Mouse (Mus musculus) ES-CJ7 (cell line): Measurements from ENCODE around the gene Gm20662.

Experiments
- DNase-seq: peaks from one replicate; pipeline ENCODE4 v3.0.0; 2011; ENCODE audit warnings: low read depth, low spot score

The Gm20662 gene

GRCm38 (mm10) chr9:107996049-107996448 is at the start of gene Gm20662:
TSS of gene Gm20662 (plus strand) at chr9:107996349.
- DNase-seq, result no peak

GRCm38 (mm10) chr9:107947241-107948194 is 48.6 kb upstream of the Gm20662 start:
- DNase-seq, result no peak

GRCm38 (mm10) chr9:107949184-107949921 is 46.8 kb upstream of the Gm20662 start:
- no peak for DNase-seq

- DNase-seq, result no peak
Measured at GRCm38 (mm10) chr9:107949922-107950235, 46.3 kb upstream of the Gm20662 start, which contains the start of gene Traip. TSS of gene Traip (plus strand) at chr9:107950136.

- peak; percentile 92 for DNase-seq
Measured at GRCm38 (mm10) chr9:107950460-107951355, 45.4 kb upstream of the Gm20662 start.

GRCm38 (mm10) chr9:107955613-107956289 is 40.4 kb upstream of the Gm20662 start:
- DNase-seq, result no peak

- DNase-seq, result peak; percentile 82
Measured at GRCm38 (mm10) chr9:107957141-107957540, 39.0 kb upstream of the Gm20662 start.

- no peak for DNase-seq
Measured at GRCm38 (mm10) chr9:107959896-107960295, 36.3 kb upstream of the Gm20662 start.

- peak; percentile 62 for DNase-seq
Measured at GRCm38 (mm10) chr9:107960928-107961327, 35.2 kb upstream of the Gm20662 start.

- peak; percentile 92 for DNase-seq
Measured at GRCm38 (mm10) chr9:107961351-107961762, 34.8 kb upstream of the Gm20662 start.

GRCm38 (mm10) chr9:107961881-107962280 is 34.3 kb upstream of the Gm20662 start:
- DNase-seq, result peak; percentile 82

- no peak for DNase-seq
Measured at GRCm38 (mm10) chr9:107962916-107963315, 33.2 kb upstream of the Gm20662 start.

GRCm38 (mm10) chr9:107963700-107964099 is 32.4 kb upstream of the Gm20662 start:
- DNase-seq, result peak; percentile 76

- no peak for DNase-seq
Measured at GRCm38 (mm10) chr9:107964681-107965080, 31.5 kb upstream of the Gm20662 start.

- no peak for DNase-seq
Measured at GRCm38 (mm10) chr9:107966676-107967075, 29.5 kb upstream of the Gm20662 start.

GRCm38 (mm10) chr9:107967437-107967836 is 28.7 kb upstream of the Gm20662 start:
- no peak for DNase-seq

- no peak for DNase-seq
Measured at GRCm38 (mm10) chr9:107968531-107968930, 27.6 kb upstream of the Gm20662 start.

GRCm38 (mm10) chr9:107970311-107970710 is 25.8 kb upstream of the Gm20662 start:
- no peak for DNase-seq

- peak; percentile 69 for DNase-seq
Measured at GRCm38 (mm10) chr9:107971690-107972541, 24.2 kb upstream of the Gm20662 start.
